Mouse (Mus musculus) gonadal fat pad, adult 2 months (tissue): Measurements from ENCODE around the gene Pga5. TPM values are rescaled to one million over a fixed set of nuclear protein-coding genes. Genes with fewer than 3 reads are reported as not detected.

Experiments
- DNase-seq: peaks from one replicate; pipeline ENCODE4 v3.0.0-alpha.2; 2012; ENCODE audit warnings: low read depth
- polyA plus RNA-seq: library from polyadenylated mRNA; depleted of rRNA; stranded (reverse); fragments of >200 nt; gene quantifications from 2 replicates; pipeline ENCODE4 v1.2.3, GENCODE M21; 2012; rRNA removed

Gene Pga5
- polyA plus RNA-seq, 1 experiment = 0.31 TPM

DNA sequence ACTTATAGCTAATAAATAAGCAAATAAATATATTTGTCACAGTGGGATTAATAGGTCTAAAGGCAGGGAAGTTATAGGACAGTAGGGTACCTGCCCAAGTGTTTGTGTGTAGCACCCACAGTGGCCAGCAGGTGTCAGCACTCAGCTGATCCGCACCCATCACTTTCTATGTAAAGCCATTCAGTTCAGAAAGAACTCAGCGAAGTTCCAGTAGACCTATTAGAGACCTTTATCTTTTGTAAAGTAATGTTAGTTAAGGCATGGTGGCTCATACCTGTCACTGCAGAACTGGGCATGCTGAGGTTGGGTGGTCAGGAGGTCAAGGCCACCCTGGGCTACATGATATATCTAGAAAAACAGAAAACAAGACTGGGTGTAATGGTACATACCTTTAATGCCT, 12.4 kb downstream of the Pga5 start:
- DNase-seq = no peak

DNA sequence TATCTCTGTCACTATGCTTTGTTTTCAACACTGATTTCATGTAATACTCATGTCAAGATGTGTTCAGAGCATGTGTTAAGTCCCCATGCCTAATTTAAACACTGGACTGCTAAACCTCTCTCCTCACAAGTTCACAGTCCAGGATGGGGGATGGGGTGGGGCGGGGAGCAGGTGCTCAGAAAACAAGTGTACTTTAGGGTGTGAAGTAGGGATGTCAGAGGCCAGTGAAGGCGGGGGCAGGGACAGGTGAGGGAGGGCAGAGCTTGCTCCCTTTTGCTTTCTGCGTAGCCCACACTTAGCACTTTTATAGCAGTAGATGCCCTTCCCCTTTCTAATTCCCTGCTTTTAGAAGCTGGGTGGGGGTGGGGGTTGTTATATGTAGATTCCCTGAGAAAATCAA, 12.8 kb downstream of the Pga5 start:
- no peak for DNase-seq

DNA sequence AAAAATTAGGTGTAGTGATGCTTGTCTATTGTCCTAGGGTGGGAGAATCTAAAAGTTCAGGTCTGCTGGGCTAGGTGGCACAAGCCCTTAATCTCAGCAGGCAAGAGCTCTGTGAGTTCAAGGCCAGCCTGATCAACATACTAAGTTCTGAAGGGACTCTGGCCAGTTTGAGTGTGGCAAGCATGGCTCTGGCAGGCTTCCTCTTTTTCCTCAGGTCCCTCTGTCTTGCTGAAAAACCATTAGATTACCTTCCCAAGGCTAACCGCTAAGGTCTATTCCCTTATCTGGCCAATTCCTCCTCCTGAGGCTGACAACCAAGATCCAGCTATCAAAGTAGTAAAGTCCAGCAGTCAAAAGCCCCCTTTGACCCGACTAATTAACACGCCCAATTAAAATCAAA, 15.2 kb downstream of the Pga5 start:
- no peak for DNase-seq

DNA sequence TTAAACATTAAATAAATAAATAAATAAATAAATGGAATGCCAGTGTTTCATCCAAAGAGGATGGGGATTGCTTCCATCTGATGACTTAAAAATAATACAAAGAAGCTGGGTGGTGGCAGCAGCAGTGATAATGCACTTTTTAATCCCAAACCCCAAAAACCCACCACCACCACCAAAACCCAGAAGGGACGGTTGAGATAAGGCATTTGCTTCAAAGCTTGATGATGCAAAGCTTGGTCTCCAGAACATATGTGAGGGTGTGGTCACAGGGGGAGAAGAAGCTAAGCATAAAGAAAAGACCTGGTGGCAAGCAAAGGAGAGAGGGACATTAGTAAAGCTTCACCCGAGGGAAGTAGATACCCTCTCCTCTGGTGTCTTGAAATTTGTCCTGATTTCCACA, 16.0 kb downstream of the Pga5 start:
- no peak for DNase-seq

DNA sequence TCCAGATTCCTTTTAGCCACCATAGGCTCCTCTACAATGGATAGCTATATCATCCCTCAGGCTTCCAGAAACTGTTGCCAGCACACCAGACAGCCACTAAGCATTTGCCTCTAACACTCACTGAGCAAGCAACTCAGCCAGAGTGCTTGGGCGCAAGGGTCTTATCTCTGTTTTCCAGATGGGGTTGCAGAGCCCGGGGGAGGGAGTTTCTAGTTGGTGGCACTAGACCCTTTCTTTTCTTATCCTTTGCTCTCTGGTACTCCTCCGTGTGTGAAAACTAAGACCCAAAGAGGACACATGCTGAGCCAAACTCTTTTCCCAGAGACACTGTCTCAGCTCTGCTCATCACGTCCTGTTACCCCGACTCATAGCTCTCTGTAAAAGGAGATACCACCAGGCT, 16.5 kb downstream of the Pga5 start:
- no peak for DNase-seq

DNA sequence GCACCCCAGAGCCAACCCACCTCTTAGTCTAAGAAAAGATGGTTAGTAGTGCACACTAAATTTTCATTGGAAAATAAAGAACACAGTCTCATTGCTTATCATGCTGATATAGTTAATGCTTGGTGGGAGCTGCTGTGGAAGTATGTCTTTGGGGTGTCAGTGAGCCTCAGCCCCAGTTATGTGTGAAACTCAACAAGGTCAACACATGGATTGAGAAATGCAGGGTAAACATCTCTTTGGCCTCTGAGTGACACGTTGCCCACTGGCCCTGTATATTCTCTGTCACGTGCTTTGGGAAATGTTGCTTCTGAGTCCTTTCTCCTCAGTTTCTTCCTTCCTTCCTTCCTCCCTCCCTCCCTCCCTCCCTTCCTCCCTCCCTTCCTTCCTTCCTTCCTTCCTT, 19.5 kb downstream of the Pga5 start:
- DNase-seq = no peak

DNA sequence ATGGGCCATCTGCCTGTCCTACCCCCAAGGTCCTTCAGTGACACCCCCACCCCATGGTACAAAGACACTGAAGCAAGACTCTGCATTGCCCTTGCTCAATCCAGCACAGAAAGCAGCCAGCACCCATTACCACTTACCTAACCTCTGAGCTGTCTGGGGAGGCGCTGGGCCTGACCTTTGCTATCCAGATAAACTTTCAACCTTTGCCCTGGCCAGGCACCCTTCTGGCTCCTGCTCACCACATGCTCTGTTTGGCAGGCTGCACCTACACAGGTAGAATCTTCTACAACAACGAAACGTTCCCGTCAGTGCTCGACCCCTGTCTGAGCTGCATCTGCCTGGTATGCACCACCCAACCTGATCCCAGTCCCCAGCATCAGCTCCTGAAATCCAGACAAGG, 20.1 kb downstream of the Pga5 start:
- no peak for DNase-seq

DNA sequence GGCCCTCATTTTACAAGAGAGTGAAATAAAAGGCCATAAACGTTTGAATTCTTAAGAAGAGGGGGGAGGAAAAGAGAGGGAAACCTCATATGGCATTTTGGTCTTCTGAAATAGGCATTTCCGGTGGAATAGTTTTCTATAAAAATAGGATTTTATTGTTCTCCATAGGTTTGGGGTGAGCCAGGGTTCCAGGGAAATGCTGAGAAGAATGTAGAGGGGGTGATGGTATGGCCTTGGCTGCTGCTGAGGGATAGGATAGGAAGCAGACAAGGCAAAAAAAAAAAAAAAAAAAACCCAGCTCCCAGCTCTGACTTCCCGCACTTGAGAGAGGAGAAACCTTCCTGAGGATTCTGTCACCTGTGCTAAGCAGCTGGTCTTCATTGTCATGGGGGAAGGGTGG, 21.8 kb downstream of the Pga5 start:
- no peak for DNase-seq

DNA sequence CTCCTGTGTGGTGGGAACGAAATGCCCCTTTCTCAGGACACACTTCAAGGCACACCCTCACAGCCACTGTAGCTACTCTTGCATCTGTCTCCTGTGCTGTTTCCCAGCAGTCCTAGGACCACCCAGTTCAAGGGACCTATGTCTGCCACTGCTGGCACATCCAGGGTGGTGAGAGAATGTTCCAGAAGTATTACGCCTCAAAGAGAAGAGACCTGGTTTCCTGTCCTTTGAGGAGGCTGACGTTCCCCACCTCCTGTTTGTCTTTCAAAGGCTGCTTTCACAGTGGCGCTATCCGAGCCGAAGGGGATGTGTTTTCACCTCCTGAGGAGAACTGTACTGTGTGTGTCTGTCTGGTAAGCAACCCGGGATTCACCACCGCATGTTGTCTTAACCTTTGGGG, 29.7 kb downstream of the Pga5 start:
- no peak for DNase-seq

DNA sequence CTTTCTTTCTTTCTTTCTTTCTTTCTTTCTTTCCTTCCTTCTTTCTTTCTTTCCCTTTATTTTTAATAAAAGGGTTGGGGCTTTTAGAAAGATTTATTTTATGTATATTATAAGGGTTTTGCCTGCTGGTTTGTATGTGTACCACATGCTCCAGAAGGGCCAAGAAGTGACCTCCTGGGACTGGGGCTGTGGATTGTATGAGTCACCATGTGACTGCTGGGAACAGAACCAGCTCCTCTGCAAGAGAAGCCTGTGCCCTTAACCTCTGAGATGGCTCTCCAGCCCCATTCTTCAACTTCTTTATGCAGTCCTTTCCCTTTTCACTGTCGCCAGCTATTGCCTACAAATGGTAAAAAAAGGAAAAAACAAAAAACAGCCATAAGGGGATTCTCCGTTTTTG, 32.3 kb downstream of the Pga5 start:
- no peak for DNase-seq

DNA sequence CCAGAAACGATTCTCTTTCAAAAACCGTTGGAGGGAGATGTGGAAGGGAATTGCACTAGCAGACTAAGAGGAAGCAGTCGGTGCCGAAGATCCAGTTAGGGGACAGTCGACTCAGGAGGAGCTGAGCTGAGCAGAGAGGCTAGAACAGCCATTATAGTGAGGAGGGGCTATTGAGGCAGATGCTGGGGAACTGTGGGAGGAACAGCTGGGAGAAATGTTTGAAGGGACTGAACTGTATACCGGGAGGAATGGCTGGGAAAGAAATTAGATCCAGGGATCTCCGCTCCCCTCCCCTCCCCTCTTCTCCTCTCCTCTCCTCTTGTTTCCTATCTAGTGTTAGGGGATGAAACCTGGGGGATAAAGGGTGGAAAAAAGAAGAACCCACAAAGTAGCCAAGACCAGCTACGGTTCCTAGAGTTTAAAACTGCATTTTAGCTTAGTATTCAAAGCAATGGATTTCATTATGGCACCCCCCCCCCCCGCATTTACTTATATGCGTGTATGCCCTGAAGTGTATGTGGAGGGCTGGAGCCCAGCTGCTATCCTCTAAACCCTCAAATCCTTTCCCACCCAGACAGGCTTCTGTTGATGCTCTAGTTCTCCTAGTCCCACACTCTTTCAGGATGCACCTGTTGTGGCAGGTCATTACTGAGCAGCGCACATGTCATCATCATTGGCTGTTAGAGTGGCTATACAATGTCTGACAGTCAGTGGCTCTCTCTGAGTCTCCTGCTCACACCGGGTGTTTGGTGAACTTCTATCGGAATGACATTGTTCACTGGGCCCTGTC, 37.1 kb downstream of the Pga5 start:
- no peak for DNase-seq

DNA sequence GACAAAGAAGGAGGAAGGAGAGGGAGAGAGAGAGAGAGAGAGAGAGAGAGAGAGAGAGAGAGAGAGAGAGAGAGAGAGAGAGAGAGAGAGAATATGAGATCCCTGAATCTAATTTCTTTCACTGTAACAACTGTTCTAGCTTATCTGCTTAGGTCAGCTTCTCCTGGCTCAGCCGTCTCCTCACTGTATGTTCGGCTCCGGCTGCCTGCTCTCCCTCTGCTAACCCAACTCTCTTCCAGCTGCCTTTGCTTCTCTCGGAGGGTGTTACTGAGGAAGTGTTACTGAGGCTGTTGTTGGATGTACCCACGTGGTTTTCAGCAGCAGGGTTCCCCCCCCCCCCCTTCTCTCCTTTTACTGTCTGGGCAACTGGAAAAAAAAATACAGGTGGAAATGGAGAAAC, 37.8 kb downstream of the Pga5 start:
- no peak for DNase-seq

DNA sequence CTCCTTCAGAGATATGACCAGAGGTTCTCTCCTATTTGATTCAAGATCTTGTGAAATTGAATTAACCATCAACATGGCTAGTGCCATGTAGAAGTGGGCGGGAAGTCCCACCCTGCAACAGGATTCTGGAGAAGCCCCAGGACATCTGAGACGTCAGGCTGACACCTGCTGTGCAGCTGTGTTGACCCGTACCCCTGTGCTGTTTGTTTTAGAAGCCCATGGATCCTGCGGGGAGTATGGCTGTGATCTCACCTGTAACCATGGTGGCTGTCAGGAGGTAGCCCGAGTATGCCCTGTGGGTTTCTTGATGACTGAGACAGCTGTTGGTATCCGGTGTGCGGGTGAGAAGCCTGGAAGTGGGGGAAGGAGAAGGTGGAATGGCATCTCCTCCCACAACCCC, 40.0 kb downstream of the Pga5 start:
- no peak for DNase-seq

DNA sequence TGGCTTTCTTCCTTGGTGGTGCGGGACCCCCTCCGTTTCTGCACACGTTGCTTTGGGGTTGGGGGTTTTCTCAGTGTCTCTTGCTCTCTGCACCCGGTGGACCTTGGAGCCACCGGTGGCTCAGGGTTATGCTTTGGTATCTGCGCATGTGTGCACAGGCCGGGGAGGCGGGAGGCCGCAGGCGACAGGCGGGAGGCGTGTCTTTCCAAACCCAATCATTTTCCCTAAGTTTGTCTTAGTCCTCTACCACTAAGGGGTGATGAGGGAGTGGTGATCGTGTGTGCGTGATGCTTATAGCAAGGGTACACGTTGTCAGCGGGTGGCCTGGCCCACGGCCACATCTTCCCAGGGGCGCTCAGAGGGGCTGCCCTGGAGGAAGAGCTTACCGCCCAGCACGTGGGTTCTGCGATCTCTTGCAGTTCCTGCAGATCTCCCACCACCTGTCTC, 43.0 kb downstream of the Pga5 start:
- no peak for DNase-seq

DNA sequence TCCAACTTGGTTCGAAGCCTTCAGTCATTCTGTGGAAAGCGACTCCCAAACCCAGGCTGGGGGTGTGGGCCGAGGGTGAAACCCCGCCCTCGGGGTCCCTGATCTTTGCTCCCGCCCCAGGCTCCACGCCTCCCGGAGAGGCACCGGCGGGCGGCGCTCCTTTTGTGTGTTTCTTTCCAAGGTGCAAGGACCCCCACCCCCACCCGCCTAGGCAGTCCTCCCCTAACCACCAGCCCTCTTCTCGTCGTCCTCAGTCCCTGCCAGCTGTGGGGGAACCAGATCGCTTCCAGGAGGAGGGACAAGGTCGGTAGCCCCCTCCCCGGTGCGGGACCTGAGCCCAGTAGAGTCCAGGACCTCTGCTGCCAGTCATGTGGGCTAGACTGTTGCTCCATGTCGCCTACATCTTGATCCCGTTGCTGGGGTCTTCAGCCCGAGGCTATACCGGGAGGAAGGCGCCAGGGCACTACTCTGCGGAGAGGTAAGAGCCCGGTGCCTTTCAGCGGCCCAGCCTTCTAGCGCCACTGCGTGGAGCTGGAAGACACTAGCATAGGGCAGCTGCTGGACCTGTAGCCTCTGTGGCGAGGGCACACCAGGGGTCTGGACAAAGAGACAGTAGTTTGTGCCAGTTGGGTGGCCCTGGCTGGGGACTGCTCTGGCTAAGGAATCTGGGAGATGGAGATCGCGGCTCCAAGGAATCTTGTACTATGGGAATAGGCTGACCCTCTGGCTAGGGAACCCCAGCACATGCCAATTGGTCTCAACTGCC, 43.6 kb downstream of the Pga5 start, which contains the start of gene Vwce:
Vwce (plus strand) TSS at position 108 of the 766 bp plus-strand sequence.
- DNase-seq = no peak

Other genes with a start within 250 kb of the Pga5 start
- 3.9 and 6.8 TPM in 2 replicates for gene Lrrc10b, start 220.6 kb downstream of the Pga5 start, polyA plus RNA-seq
- gene Ppp1r32, start 195.1 kb downstream of the Pga5 start, polyA plus RNA-seq = 1.9 and 2.9 TPM in 2 replicates
- 33.6 and 39.9 TPM in 2 replicates for gene Cpsf7, start 152.8 kb downstream of the Pga5 start, polyA plus RNA-seq
- gene Sdhaf2, start 151.9 kb downstream of the Pga5 start, polyA plus RNA-seq = 35.1 and 37.9 TPM in 2 replicates
- 36.5 and 51.1 TPM in 2 replicates for gene Tmem216, start 121.8 kb downstream of the Pga5 start, polyA plus RNA-seq
- gene Cyb561a3, start 100.9 kb downstream of the Pga5 start, polyA plus RNA-seq = 29.9 and 33.4 TPM in 2 replicates
- gene Tmem138, start 100.7 kb downstream of the Pga5 start, polyA plus RNA-seq = 10.9 and 12.0 TPM in 2 replicates
- gene Ddb1, start 72.7 kb downstream of the Pga5 start, polyA plus RNA-seq = 168 and 176 TPM in 2 replicates
- 21.0 and 22.5 TPM in 2 replicates for gene Tkfc, start 72.4 kb downstream of the Pga5 start, polyA plus RNA-seq
- gene Vwce, start 43.9 kb downstream of the Pga5 start, polyA plus RNA-seq = 0.60 and 1.3 TPM in 2 replicates
- 25.5 and 30.3 TPM in 2 replicates for gene Vps37c, start 10.7 kb upstream of the Pga5 start, polyA plus RNA-seq
- 0.80 and 0.92 TPM in 2 replicates for gene Cd5, start 60.9 kb upstream of the Pga5 start, polyA plus RNA-seq
- gene Cd6, start 152.0 kb upstream of the Pga5 start, polyA plus RNA-seq = 0.32 and 0.33 TPM in 2 replicates
- gene Slc15a3, start 161.7 kb upstream of the Pga5 start, polyA plus RNA-seq = 3.9 and 6.3 TPM in 2 replicates
- 15.8 and 16.0 TPM in 2 replicates for gene Tmem132a, start 191.9 kb upstream of the Pga5 start, polyA plus RNA-seq
- 130 and 147 TPM in 2 replicates for gene Tmem109, start 203.9 kb upstream of the Pga5 start, polyA plus RNA-seq
- gene Prpf19, start 217.2 kb upstream of the Pga5 start, polyA plus RNA-seq = 185 and 229 TPM in 2 replicates
- not detected in 2 replicates for gene Zp1, start 242.6 kb upstream of the Pga5 start, polyA plus RNA-seq